Mouse (Mus musculus): Measurements from ENCODE around the gene Zrsr2.
A peak's percentile ranks its signal among the peaks of the same experiment; 100 is the strongest.

The Zrsr2 gene

DNA sequence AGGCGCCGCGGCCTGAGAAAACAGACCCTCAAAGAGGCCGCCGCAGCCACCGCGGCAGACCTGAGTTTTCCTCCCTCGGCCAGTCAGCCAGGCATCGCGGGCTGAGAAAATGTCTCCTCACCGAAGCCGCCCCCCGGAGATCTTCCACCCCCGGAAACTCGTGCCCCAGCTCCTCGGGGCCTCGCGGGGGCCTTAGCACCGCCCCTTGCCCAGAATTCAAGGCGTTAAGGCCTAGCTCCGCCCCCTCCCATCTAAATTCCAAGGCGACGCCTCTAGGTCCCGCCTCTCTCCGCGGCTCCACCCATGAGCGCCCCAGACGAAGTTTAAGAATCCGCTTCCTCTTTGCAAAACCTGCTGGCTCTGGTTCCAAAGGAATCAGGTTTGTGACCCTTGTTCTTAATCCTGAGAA is at the start of gene Zrsr2:
Gene Zrsr2, minus strand, starts transcription at position 195 of the 409 bp plus-strand sequence.
- peak; percentile 94 for DNase-seq

DNA sequence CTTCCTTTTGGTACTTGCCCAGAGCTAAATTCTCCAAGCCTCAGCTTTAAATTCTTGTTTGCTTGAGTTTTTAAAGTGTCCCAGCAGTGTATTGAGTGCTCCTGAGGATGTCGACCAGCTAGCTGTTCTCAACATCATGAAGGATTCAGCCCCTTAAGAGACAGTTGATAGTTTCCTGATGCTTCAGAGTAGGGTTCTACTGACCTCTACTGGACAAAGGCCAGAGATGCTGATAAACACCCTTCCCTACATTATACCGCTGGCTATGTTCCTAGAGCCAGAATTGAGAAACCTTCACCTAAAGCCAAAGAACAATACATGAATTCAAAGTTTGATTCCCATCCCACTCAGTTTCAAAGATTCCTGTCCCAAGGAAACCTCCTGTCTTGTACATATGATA is 46.3 kb upstream of the Zrsr2 start:
- DNase-seq, result peak; percentile 64

DNA sequence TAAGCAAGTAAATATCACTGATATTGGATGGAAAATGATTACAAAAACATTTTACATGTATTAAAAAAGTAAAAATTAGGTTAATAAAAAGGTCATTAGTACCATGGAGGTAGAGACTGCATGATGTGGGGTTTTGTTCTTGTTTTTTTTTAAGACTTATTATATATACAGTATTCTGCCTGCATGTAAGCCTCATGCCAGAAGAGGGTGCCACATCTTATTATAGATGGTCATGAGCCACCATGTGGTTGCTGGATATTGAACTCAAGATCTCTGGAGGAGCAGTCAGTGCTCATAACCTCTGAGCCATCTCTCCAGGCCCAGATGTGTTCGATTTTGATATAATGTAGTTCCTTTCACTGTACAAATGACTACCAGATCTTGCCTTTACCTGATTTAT is 41.4 kb upstream of the Zrsr2 start:
- no peak for DNase-seq

DNA sequence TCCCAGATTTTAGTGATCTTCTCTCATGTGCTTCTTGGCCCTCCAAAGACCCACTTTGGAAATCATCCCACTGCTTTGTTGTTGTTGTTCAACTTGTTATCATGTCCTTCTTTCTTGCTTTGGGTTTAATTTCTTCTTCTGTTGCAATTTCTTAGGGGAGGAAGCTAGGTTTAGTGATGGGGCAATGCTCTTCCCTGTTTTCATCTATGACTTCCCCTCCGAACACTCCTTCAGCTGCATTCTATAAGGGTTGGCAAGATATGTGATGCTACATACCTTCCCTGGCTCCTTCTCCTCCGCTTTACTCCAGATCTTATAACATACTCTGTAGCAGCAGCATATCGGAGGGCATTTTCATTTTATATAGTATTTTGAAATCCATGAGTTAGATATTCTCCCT is 38.3 kb upstream of the Zrsr2 start:
- DNase-seq, result no peak

DNA sequence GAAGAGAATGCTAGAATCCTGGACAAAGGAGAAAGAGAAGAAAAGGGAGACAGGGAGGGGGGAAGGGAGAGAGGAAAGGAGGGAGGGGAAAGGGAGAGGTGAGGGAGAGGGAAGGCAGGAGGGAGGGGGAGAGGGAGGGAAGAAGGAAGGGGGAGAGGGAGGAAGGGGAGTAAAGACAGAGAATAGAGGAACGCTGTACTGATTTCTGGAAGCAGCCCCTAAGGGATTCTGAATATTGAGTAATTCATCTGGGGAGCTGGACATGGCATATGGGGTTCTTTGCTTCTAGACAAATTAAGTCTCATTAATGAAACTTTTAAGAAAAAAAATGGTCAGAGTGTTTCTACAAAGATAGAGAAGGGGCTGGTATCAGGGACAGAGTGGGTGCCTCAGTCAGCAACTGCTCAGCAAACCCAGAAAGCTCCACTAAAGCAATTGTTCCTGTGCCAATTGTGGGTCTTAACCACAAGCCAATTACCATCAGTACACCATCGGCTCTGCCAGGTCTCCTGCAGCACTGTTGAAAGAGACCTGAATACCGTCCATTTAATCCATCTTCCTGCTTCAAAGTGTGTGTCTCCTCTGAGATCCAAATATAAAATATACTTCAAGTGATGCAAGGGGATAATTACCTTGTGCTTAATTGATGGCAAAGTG is 29.4 kb upstream of the Zrsr2 start:
- DNase-seq, result no peak

DNA sequence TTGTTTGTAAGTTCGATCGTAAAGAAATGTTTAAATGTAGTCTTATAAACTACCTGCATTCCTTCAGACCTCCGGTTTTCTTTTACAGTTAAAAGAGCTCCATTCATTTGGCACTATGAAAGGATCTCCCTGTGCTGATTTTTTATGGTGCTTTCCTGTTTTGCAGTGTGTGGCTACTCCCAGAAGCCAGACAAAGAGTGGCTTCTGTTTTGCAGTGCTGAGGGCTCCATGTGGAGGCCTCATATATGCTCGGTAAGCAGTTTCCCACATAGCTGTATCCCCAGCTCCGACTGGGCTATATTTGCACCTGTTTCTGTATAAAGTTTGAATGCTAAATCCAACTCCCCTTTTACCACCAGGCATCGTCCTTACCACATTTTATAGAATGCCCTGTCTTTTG is 23.7 kb upstream of the Zrsr2 start:
- DNase-seq, result no peak

DNA sequence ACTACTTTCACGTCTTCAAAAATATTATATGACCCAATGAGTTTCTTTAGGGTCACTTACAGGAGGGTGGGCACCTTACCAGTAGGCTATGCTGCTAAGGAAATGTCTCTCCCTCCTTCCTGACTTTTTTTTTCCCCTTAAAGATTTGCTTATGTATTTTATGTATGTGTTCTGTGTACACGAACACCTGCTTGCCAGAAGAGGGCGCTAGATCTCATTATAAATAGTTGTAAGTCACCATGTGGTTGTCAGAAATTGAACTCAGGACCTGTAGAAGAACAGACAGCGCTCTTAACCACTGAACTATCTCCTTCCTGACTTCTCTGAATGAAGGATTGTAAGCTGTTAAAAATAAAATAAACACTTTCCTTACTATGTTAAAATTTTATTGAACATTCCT is 23.0 kb upstream of the Zrsr2 start:
- DNase-seq, result no peak

DNA sequence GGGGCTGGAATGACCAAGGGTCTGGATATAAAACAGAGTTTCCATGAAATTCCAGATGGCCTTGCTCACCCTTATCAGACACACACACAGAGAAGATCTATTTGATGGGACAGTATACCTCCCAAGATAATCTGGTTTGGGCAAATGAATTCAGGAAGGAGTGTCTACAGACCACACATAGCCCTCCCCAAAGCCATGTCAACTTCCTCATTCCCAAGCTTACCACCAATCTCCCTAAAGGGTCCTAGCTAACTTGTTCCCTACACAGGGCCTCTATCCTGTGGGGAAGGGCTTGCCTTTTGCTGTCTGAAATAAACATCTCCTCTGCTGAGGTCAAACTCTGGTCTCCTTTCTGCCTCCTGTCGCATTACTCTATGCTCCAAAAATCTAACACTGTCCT is 22.6 kb upstream of the Zrsr2 start:
- no peak for DNase-seq

DNA sequence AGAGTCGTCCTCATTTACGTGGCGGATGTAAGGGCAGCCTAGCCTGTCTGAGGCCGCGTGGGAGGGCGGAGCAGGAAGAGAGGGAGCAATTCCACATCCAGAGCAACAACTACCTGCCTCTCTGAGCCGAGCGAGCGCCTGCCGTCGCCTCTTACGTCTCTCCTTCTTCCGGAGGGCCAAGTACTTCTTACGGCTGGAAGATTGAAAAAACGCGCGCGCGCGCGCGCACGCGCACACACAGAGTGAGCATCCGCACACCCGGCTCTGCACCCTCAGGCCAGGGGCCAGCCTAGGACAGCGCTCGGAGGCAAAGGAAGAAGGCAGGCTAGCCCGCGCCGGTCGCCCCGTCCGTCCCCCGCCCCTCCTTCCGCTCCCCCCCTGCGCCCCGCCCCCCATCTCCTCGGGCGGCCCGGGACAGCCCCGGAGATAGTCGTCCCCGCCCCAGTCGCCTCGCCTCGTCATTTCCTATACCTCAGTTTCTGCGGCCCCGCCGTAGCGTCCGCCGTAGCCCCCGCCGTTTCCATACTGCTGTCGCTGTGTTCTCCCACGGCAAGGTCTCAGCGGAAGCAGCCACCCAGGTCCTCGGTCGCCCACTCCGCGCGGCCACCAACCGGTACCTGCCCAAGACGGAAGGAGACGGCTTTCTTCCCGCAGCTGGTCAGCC is 526 bp downstream of the Zrsr2 start:
- peak; percentile 78 for DNase-seq

DNA sequence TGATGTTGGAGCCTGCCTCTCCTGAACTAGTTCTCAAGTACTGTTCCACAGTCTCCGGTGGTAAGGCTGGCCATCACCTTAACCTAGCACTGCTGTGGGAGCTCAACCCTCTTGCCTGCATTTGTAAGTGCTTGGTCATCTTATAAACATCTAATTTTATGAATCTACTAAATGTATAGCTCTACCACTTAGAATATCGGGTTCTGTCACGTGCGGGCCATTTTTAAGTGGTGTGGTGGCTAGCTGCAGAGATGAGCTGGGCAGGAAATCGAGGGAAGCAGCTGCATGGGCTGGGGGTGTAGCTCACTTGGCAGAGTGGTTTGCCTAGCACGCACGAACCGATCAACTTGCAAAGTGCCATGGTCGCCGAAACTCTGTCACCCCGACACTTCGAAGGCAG is 1.1 kb downstream of the Zrsr2 start:
- no peak for DNase-seq

DNA sequence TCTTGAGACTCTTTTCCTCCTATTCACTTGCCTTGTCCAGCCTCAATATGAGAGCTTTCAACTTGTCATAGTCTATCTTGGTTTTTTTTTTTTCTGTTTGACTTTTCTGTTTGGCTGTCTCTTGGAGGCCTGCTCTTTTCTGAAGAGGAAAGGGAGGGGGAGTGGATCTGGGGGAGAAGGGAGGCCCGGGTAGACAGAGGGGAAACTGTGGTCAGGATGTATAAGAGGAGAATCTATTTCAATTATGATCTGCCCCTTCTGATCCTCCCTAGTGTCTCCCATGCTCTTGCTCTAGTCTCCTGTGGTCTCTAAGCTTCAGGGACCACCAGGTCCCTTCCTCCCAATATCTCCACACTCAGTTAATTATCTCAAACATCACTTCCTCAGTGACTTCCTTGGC is 6.8 kb downstream of the Zrsr2 start:
- no peak for DNase-seq

DNA sequence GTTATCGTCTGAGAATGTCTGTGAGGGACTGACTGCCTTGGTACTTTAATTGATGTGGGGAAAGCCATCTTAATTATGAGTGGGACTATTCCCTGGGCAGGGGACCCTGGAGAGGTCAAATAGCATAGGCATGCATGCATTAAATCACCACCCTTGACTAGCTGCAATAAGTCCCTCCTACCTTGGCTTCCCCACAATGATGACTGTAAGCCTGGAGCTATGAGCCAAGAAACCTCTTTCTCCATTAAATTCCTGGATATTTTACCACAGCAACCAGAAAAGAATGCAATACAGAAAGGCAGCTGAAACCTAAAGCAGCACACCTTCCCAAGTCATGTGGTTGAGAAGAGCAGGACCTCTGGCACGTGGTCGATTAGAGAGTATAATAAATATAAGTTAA is 14.1 kb downstream of the Zrsr2 start:
- no peak for DNase-seq

DNA sequence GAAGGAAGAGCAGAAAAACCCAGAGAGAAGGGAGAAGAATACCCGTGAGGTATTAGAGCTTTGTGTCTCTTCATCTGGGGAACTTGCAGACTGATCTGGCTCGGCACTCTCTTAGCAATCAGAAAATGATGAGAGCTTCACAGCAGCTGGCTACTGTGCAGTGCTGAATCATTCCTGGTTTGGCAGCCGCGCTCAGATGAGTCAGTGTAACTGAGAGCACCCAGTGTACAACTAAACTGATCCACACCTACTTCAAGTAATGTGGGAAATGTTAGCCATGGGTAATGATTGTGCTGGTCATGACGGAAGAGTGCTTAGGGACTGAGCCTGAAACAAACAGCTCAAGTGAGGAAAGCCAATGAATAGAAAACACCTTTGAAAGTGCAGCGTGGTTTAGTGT is 19.9 kb downstream of the Zrsr2 start:
- no peak for DNase-seq

DNA sequence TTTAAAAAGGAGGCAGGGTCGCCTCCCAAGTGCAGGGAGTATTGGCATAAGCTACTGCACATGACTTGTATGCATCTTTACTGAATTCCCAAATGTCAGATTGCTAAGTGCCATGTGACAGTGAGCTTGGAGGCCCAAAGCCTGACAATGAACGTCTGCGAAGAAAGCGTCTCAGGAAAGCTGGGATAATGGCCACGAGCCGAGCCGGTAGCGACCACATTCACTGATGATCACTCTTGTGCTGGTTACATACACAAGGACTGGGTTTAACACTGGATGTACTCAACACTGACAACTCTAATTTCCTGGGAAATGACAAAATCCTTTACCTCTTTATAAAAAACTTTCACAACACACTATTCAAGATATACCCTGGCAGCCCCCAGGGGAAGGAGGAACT is 23.7 kb downstream of the Zrsr2 start:
- no peak for DNase-seq

DNA sequence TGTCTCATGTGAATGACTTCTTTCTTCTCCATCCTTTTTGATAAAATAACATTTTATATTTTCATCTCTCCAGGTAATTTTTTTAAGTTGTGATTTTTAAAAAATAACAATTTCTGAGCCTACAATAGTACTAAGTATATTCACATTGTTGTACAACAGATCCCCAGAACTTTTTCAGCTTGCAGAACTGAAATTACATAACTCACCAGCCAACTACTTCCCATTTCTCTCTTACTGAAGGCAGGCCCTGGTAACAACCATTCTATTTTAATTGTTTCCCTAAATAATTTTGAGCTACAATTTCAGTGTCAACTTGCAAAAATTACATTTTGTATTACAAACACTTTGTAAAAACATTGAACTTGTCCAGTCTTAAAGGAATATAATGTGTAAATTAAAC is 28.9 kb downstream of the Zrsr2 start:
- DNase-seq, result no peak

DNA sequence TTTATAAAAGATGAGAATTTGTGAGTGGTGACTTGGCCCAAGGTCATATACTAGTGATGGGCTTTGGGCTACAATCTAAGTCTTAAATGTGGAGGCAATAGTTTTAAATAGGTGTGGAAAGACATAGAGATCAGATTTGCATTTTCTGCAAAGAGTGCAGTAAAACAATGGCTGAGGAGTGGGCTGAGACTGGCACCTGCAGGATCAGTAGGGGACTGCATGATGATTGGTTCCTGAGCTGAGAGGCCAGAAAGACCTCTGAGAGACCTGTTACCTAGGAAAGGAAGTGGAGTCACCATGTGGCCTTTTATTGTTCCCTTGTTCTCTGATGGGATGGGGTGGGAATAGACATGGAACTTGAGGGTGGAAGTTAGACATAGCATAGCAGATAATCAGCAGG is 45.7 kb downstream of the Zrsr2 start:
- DNase-seq, result peak; percentile 22

DNA sequence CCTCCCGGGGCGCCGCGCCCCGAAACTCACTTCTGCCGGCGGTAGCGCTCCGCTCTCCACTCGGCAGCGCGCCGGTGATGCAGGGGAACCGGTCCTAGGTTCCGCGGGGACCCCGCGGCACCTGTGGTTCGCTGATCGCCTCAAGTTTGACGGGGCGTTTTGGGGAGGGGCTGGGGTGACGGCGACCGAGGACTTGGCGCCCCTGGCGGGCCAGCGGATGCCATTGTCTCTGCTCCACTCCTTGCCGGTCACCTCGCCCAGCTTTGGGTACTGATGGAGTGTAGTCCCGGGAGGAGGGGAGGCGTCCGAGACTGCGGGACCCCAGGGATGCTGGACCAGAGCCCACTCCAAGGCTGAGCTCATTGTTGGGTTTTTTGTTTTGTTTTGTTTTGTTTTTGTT is 49.1 kb downstream of the Zrsr2 start:
- peak; percentile 56 for DNase-seq

DNA sequence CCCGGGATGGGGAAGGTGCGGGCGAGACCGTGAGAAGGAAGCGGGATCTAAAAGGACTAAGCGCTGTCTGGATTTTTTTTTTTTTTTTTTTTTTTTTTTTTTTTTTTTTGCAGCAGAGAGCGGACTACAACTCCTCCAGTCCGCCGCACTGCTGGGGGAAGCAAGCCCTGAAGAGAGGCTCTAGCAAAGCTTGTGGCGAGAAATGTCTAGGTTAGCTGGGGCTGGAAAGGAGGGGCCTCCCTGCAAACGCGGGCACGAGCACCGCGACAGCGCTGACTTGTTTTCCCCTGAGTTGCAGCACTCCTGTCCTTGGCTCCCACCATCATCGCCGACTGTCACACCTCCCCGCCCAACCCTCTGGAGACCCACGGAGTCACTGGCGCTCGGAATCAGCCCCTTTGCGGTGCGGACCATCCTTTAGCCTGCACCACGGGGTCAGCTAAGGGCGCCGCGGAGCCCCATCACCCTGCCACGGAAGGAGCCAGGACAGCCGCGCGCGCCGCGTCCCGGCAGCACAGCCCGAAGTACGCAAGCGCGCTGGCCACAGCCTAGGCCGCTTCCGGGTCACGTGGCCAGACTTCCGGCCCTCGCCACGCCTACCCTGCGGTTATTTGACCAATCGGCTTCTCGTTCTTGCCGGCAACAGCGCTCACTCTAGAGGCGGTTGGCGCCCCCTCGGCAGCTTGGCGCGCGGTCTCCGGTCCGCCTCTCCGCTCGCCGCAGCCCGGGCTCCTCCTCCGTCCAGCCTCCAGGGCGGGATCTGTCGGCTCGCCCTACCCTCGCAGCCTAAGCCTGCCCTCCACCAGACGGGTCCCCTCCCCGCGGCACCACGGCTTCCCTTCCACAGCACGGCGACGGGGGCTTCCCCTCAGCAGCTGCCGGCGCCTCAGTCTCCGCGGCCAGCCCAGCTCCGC is 49.9 kb downstream of the Zrsr2 start, which contains the start of gene Ap1s2:
Gene Ap1s2, plus strand, starts transcription at position 681 of the 914 bp plus-strand sequence.
- peak; percentile 94 for DNase-seq

DNA sequence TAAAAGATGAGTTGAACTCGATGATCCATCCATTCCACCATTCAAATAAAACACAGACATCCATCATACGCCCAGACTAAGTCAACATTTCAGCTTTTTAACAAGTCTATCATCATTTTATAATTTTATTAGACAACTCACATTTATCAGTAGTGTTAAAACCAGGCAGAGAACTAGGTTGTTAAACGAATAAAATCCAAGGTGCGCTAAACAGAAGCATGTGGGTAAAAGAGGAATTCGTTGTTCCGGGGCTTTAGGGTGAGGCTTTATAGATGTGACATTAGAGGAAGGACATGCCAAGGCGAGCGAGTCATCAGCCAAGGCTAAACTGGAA is 50.5 kb downstream of the Zrsr2 start:
- DNase-seq, result no peak

DNA sequence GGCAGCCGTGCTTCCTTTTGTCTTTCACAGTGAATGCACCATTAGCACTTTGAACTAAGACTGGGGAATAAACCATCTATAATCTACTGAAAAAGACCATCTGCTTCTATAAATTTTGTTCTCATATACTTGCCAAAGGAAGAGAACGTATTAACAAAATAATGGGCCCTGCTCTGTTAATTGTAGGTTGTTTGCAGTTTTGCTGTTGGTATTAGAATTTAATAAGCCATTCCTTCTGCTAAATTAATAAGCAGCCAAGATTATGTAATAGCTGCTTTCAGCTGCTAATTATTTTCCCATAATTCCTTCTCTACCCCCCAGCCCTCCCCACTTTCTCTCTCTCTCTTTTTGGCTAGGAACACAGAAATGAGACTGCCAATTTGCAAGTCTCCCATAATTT is 51.6 kb downstream of the Zrsr2 start:
- DNase-seq, result no peak

DNA sequence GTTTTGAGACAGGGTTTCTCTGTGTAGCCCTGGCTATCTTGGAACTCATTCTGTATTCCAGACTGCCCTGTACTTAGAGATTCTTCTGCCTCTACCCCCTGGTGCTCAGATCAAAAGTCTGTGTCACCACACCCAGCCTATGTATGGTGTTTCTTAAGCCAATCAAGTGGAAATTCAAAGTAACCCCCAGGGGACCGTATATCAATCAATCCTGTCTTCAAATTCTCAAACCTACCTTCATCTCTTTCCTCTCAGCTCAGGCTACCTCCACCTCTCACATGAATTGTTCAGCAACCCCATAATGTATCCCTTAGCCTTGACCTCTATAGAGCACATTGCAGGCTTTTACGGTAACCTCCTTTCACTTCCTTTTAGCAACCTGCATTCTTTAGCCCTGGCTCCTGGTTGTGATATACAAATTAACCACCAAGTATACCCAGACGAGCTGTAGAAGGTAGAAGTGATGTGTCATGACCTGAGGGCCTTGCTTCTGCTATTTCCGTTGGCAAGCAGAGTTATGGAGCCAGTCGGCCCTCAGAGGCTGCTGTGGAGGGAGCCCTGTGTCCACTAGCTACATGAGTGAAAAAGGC is 58.9 kb downstream of the Zrsr2 start:
- DNase-seq, result no peak

DNA sequence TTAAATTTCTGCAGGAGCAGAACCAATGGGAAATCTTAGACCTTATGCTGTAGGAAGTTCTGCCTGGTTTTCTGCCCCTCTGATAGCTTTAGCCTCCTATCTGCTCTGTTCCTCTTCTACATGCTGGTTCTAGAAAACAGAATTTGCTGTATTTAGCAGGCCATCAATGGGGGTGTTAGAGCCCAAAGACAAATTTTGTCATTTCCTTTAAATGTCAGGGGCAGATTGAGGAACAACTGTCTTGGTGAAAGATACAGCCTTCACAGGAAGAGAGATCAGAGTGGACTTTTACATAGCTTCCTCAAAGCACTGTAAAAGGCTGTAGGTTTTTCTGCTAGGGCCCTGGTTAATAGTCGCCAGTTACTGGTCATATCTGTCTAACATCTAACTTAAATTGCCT is 61.1 kb downstream of the Zrsr2 start:
- no peak for DNase-seq

DNA sequence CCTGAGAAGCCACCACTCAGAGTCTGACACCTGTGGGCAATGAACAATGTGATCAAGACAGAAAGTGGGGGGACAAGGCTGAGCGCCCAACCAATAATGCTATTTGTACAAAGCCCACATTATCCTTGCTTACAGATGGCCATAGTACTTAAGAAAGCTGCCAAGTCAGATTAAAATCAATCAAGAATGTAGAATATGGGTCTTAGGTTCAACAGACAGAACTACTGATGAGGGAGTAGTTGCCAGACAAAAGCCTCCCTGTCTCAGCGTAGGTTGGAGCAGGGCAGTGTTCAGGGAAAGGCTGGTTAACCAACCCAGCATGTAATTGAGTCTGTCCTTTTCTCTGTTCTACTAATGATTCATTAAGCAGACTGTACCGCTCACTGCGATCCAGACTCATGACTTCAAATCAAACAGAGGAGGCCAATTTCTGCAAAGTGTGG is 72.9 kb downstream of the Zrsr2 start:
- no peak for DNase-seq

Data from embryo, embryonic 11 days (tissue).